Mouse (Mus musculus) stomach, embryonic 14.5 days (tissue): Measurements from ENCODE around the gene Ephx1. TPM values are rescaled to one million over a fixed set of nuclear protein-coding genes. Genes with fewer than 3 reads are reported as not detected.

ENCODE experiments used
- ATAC-seq: fragments of 200-750 bp; cut with Nextera tagmentation; 2 replicates; pipeline ENCODE4 v1.8.0; 2017; ENCODE audit warnings: low read depth, moderate TSS enrichment; ENCODE audit not compliant: insufficient number of reproducible peaks, insufficient read depth, low FRiP score
- H3K27ac ChIP-seq: fragments of 300-500 bp; sonication (generic); 2 replicates; pipeline ENCODE4 v1.5.1; 2014; ENCODE audit warnings: mild to moderate bottlenecking, low read length, moderate library complexity, mixed read lengths
- H3K27me3 ChIP-seq: fragments of 300-500 bp; sonication (generic); 2 replicates; pipeline ENCODE4 v1.6.1; 2014; ENCODE audit warnings: low read length, control low read depth, mixed read lengths; ENCODE audit not compliant: control insufficient read depth, insufficient read depth
- H3K36me3 ChIP-seq: fragments of 300-500 bp; sonication (generic); 2 replicates; pipeline ENCODE4 v1.6.1; 2014; ENCODE audit warnings: mild to moderate bottlenecking, control low read depth, low read length, moderate library complexity, mixed read lengths; ENCODE audit not compliant: control insufficient read depth, insufficient read depth
- H3K4me1 ChIP-seq: fragments of 300-500 bp; sonication (generic); 2 replicates; pipeline ENCODE4 v1.6.1; 2014; ENCODE audit warnings: low read length, control low read depth, mixed read lengths; ENCODE audit not compliant: control insufficient read depth, insufficient read depth
- H3K4me2 ChIP-seq: fragments of 300-500 bp; sonication (generic); replicated peaks from 2 replicates; pipeline ENCODE4 v1.6.1; 2014; ENCODE audit warnings: low read depth, low read length, control low read depth
- H3K4me3 ChIP-seq: fragments of 300-500 bp; sonication (generic); 2 replicates; pipeline ENCODE4 v1.5.1; 2014; ENCODE audit warnings: low read depth, low read length, control low read depth
- H3K9ac ChIP-seq: fragments of 300-500 bp; sonication (generic); replicated peaks from 2 replicates; pipeline ENCODE4 v1.6.1; 2014; ENCODE audit warnings: low read depth, mild to moderate bottlenecking, control low read depth, low read length, moderate library complexity, mixed read lengths
- H3K9me3 ChIP-seq: fragments of 300-500 bp; sonication (generic); 2 replicates; pipeline ENCODE4 v1.6.1; 2016; ENCODE audit warnings: low read depth, low read length, control low read depth; ENCODE audit not compliant: control insufficient read depth
- WGBS: fragments of 180-500 bp; shearing (Covaris S2); extraction: QIAGEN DNeasy Blood & Tissue Kit; methylation state at CpG from one replicate; pipeline ENCODE4 v1.1.7; 2014; 5-methylcytosine and 5-hydroxymethylcytosine counted together
- polyA plus RNA-seq: library from polyadenylated mRNA; unstranded; fragments of >200 nt; fragmentation: Nextera tagmentation; extraction: Ambion mirVana; gene quantifications from 2 replicates; pipeline ENCODE4 v1.2.1, GENCODE M21; 2014

Gene Ephx1
- polyA plus RNA-seq: 6.4 and 8.4 TPM in 2 replicates

GRCm38 (mm10) chr1:181020756-181021487, at the start of gene Ephx1:
Gene Ephx1 (minus strand): TSS chr1:181020904.
- H3K27ac ChIP-seq: no peak within 1 kb of the TSS
- no peaks in the 10 kb centered on the region for H3K9me3 ChIP-seq
- 50% methylated on average over 5 of the region's 5 CpGs for WGBS

DNA sequence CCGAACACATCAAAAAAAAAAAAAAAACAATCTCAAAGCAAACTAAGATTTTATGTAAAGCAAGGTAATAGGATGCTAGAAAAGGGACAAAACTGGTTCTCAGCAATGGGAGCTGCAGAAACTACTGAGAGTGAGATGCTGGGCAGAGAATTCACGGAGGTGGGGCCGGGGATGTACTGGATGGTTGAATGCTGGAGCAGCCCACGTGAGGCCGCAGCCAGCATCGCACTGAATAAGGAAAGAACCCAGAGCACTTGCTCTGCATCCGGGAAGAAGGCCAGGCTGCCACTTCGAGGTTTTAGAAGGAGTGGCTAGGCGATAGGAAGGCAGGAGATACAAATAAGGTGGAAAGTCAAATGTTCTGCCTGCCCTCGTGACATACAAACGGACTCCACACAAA, 49.0 kb upstream of the Ephx1 start:
- no peak overlapping the region for H3K4me3 ChIP-seq
- no peak overlapping the region for H3K9ac ChIP-seq
- no peaks in the 10 kb centered on the region for H3K27me3 ChIP-seq
- no peak overlapping the region for H3K4me2 ChIP-seq
- no peaks in the 10 kb centered on the region for H3K4me1 ChIP-seq
- H3K9me3 ChIP-seq: no peaks in the 10 kb centered on the region
- no peak overlapping the region for H3K27ac ChIP-seq
- H3K36me3 ChIP-seq: no peaks in the 10 kb centered on the region
- no peak for ATAC-seq
- 64% methylated on average over 11 of the region's 11 CpGs for WGBS

More at GRCm38 (mm10) chr1:181020756-181021487, at the start of gene Ephx1:
- no peak within 1 kb of the TSS for H3K4me2 ChIP-seq
- H3K9ac ChIP-seq: no peak within 1 kb of the TSS
- H3K4me1 ChIP-seq: no peaks in the 10 kb centered on the region; the same call in 1 of the 2 replicates
- no peaks in the 10 kb centered on the region for H3K27me3 ChIP-seq
- H3K4me3 ChIP-seq: no peak within 1 kb of the TSS
- no peak for ATAC-seq
- H3K36me3 ChIP-seq: no peaks in the 10 kb centered on the region

DNA sequence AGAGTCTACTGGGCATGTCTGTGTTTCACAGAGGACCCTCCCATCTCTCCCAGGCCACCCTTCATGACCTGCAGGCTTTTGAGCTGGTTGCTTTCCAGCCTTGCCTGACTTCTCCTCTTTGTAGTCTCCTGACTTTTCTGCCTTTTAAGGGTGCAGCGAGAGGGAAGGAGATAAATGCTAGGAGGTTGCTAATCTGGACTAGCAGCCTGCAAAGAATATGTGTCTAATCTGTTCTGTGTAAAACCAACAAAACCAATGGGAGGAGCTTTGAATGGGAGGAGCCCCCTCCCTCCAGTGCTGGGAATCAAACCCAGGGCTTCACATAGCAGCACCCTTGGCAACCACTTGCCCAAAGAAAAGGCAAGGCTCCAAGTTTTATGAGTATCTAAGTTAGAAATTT, 47.6 kb upstream of the Ephx1 start:
- 80% methylated on average over 1 of the region's 1 CpGs for WGBS
- Histone ChIP-seq H3K9me3 (no peaks in the 10 kb centered on the region), H3K4me1 (no peaks in the 10 kb centered on the region), H3K27me3 (no peaks in the 10 kb centered on the region), H3K9ac (no peak overlapping the region), H3K36me3 (no peaks in the 10 kb centered on the region), H3K4me3 (no peak overlapping the region), H3K27ac (no peak overlapping the region), H3K4me2 (no peak overlapping the region)
- no peak for ATAC-seq

DNA sequence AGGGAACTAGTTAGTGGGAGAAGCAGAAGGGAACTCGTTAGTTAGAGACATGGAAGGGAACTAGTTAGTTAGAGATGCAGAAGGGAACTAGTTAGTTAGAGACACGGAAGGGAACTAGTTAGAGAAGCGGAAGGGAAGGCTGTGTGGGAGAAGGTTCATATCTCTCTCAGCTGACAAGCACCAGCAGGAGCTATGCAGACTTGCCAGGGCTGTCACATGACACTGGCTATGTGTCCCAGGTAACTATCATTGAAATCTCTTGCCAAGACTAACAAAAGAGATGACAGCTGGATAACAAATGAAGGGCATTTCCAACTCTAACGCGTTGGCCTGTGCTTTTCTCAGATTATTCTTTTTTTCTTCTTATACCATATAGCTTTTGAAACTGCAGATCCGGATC, 43.9 kb upstream of the Ephx1 start:
- Histone ChIP-seq H3K36me3 (no peaks in the 10 kb centered on the region), H3K4me1 (no peaks in the 10 kb centered on the region), H3K9me3 (no peaks in the 10 kb centered on the region), H3K4me2 (no peak overlapping the region), H3K27me3 (no peaks in the 10 kb centered on the region), H3K27ac (no peak overlapping the region), H3K9ac (no peak overlapping the region), H3K4me3 (no peak overlapping the region)
- WGBS: 63% methylated on average over 6 of the region's 6 CpGs
- no peak for ATAC-seq

GRCm38 (mm10) chr1:181063991-181064390, 43.3 kb upstream of the Ephx1 start:
- no peak for ATAC-seq
- no peaks in the 10 kb centered on the region for H3K4me1 ChIP-seq
- H3K9ac ChIP-seq: no peak overlapping the region
- no peaks in the 10 kb centered on the region for H3K9me3 ChIP-seq
- H3K36me3 ChIP-seq: no peaks in the 10 kb centered on the region
- no peak overlapping the region for H3K4me2 ChIP-seq
- no peaks in the 10 kb centered on the region for H3K27me3 ChIP-seq
- H3K27ac ChIP-seq: no peak overlapping the region
- H3K4me3 ChIP-seq: no peak overlapping the region
- 55% methylated on average over 2 of the region's 2 CpGs for WGBS

DNA sequence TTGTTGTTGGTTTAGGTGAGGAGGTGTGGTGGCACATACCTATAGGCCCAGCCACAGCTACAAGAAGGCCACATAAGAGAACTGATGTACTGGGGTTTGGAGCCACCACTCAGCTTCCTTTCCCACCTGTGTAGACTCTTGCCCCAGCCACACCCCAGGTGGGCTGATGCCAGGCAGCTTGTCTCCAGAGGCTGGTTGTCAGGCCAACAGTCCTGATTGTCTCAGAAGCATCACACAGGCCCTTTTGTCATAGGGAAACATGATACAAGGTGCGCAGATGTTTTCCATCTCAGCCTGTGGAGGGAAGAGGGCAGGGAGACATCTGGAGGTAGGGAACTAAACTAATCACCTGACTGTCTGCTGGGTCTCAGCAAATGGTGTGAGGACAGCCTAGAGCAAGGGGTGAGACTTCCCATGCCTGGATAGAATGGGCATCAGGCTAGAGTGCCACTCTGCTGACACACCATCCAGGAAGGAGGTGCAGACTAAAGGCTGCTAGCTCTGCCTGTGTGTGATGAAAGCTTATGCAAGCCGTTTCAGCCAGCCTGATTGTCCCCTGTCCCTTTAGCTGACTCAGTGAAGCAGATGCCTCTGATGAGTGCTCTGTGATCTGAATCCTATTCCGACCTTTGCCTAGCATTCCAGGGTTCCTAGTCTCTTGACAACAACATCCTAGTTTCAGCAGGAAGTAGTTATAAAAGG, 41.2 kb upstream of the Ephx1 start:
- WGBS: 59% methylated on average over 3 of the region's 3 CpGs
- no peak overlapping the region for H3K4me3 ChIP-seq
- H3K4me2 ChIP-seq: no peak overlapping the region
- H3K27me3 ChIP-seq: no peaks in the 10 kb centered on the region
- no peak for ATAC-seq
- no peak overlapping the region for H3K27ac ChIP-seq
- no peaks in the 10 kb centered on the region for H3K4me1 ChIP-seq
- H3K9ac ChIP-seq: no peak overlapping the region
- no peaks in the 10 kb centered on the region for H3K36me3 ChIP-seq
- H3K9me3 ChIP-seq: no peaks in the 10 kb centered on the region

DNA sequence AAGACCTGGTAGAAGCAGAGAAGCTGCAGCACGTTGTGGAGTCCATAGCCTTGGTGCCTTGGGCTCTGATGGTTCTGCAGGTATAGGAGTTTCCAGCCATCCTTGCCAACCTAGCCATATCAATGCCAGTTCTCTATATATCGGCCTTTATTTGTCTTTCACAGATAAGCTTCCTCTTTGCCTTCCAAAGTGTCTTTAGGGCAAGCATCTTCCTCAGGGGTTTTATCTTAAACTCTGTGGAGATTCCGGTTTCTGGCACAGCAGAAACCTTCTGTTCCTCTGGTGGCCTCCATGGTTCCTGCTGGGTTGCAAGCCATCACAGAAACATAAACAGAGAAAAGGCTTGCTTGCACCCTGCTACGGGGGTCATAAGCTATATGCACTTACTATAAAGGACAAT, 32.2 kb upstream of the Ephx1 start:
- WGBS: 74% methylated on average over 4 of the region's 4 CpGs
- Histone ChIP-seq H3K9me3 (no peaks in the 10 kb centered on the region), H3K4me1 (no peaks in the 10 kb centered on the region), H3K36me3 (no peaks in the 10 kb centered on the region), H3K9ac (no peak overlapping the region), H3K27ac (no peak overlapping the region), H3K4me2 (no peak overlapping the region), H3K27me3 (no peaks in the 10 kb centered on the region), H3K4me3 (no peak overlapping the region)
- no peak for ATAC-seq

DNA sequence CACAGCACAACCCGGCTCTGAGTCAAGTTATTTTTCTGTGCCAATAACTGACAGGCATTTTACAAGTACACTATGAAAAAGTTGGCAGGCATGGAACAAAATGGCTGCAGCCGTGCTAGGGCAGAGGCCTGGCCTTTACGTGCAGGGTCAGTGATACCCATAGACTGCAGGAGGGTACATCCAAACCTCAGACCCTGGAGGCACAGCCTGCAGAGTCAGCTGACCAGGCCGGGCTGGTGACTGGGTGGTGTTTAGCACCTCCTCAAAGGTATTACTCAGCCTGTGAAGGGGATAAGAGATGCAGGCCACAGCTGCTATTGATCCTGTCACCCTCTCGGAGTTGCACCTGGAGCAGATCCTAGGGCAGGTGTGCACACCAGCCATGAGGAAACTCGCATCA, 30.2 kb upstream of the Ephx1 start, which contains the start of gene 9130409I23Rik:
TSS of gene 9130409I23Rik (plus strand) at position 301 of the 400 bp plus-strand sequence.
- ATAC-seq: no peak
- Histone ChIP-seq H3K4me3 (no peak within 1 kb of the TSS), H3K4me2 (no peak within 1 kb of the TSS), H3K9me3 (no peaks in the 10 kb centered on the region), H3K27ac (no peak within 1 kb of the TSS), H3K36me3 (no peaks in the 10 kb centered on the region), H3K4me1 (no peaks in the 10 kb centered on the region), H3K27me3 (no peaks in the 10 kb centered on the region), H3K9ac (no peak within 1 kb of the TSS)
- WGBS: 75% methylated on average over 6 of the region's 6 CpGs
